Mouse (Mus musculus) myocyte (in vitro differentiated cells): ENCODE results near the gene Ptrh2. TPM values are rescaled to one million over a fixed set of nuclear protein-coding genes. Genes with fewer than 3 reads are reported as not detected.

Source experiments
- H3K27me3 ChIP-seq: one replicate; pipeline ENCODE4 v1.6.1; 2011; ENCODE audit not compliant: control insufficient read depth, insufficient read depth, insufficient read length
- H3K36me3 ChIP-seq: one replicate; pipeline ENCODE4 v1.6.1; 2011; ENCODE audit not compliant: control insufficient read depth, insufficient read depth
- H3K4me2 ChIP-seq: one replicate; pipeline ENCODE4 v1.6.1; 2011; ENCODE audit warnings: low read depth, control low read depth
- H3K4me3 ChIP-seq: one replicate; pipeline ENCODE4 v1.5.1; 2011; ENCODE audit warnings: mild to moderate bottlenecking, control low read depth, moderate library complexity
- H3K79me2 ChIP-seq: one replicate; pipeline ENCODE4 v1.6.1; 2011; ENCODE audit not compliant: control insufficient read depth, insufficient read depth
- H3ac ChIP-seq: one replicate; pipeline ENCODE4 v1.6.1; 2011; ENCODE audit not compliant: control insufficient read depth, insufficient read length
- CEBPB ChIP-seq: IDR thresholded peaks from 2 replicates; pipeline ENCODE4 v1.6.1; 2011; ENCODE audit warnings: mild to moderate bottlenecking, moderate library complexity; ENCODE audit not compliant: poor library complexity, insufficient read depth, severe bottlenecking
- E2F4 ChIP-seq: IDR thresholded peaks from one replicate; pipeline ENCODE4 v1.6.1; 2011; ENCODE audit warnings: mild to moderate bottlenecking, control low read depth, moderate library complexity; ENCODE audit not compliant: insufficient read depth
- MAX ChIP-seq: IDR thresholded peaks from one replicate; pipeline ENCODE4 v1.6.1; 2011; ENCODE audit warnings: low read depth, mild to moderate bottlenecking, control low read depth
- MYOD1 ChIP-seq, 3 experiments: IDR thresholded peaks; one replicate each; pipeline ENCODE4 v1.6.1; 2011; ENCODE audit warnings: control low read depth in 2 of 3, low read depth in 2 of 3, mild to moderate bottlenecking in 2 of 3, moderate library complexity in 1 of 3; ENCODE audit not compliant: insufficient read length in 2 of 3, control insufficient read depth in 1 of 3
- MYOG ChIP-seq, 3 experiments: IDR thresholded peaks; one replicate each; pipeline ENCODE4 v1.6.1; 2011; ENCODE audit warnings: control low read depth in 2 of 3, low read depth in 2 of 3, mild to moderate bottlenecking in 2 of 3; ENCODE audit not compliant: insufficient read length in 2 of 3, control insufficient read depth in 1 of 3, insufficient read depth in 1 of 3
- POLR2A ChIP-seq: IDR thresholded peaks from one replicate; pipeline ENCODE4 v1.6.1; 2011; ENCODE audit warnings: low read depth, mild to moderate bottlenecking, control low read depth, moderate library complexity; ENCODE audit not compliant: insufficient read length
- POLR2AphosphoS2 ChIP-seq: IDR thresholded peaks from one replicate; pipeline ENCODE4 v1.6.1; 2011; ENCODE audit warnings: low read depth, control low read depth; ENCODE audit not compliant: insufficient read length
- REST ChIP-seq: IDR thresholded peaks from one replicate; pipeline ENCODE4 v1.6.1; 2011; ENCODE audit warnings: mild to moderate bottlenecking, control low read depth, moderate library complexity; ENCODE audit not compliant: insufficient read depth, insufficient read length
- SRF ChIP-seq: IDR thresholded peaks from one replicate; pipeline ENCODE4 v1.6.1; 2011; ENCODE audit warnings: low read depth; ENCODE audit not compliant: control insufficient read depth, insufficient read length
- TCF12 ChIP-seq: IDR thresholded peaks from one replicate; pipeline ENCODE4 v1.6.1; 2011; ENCODE audit warnings: mild to moderate bottlenecking, control low read depth; ENCODE audit not compliant: poor library complexity, insufficient read depth, severe bottlenecking
- TCF3 ChIP-seq: IDR thresholded peaks from one replicate; pipeline ENCODE4 v1.6.1; 2011; ENCODE audit warnings: low read depth, control low read depth; ENCODE audit not compliant: insufficient read length
- USF1 ChIP-seq: IDR thresholded peaks from one replicate; pipeline ENCODE4 v1.6.1; 2011; ENCODE audit warnings: low read depth, mild to moderate bottlenecking, control low read depth, moderate library complexity
- polyA plus RNA-seq: library from polyadenylated mRNA; unstranded; fragments of >200 nt; fragmentation: generic; extraction: Trizol; gene quantifications from one replicate; pipeline ENCODE4 v1.2.1, GENCODE M21; 2012; ENCODE audit warnings: missing spikeins

Ptrh2 gene
- polyA plus RNA-seq, 1 experiment, result 22.6 TPM

DNA sequence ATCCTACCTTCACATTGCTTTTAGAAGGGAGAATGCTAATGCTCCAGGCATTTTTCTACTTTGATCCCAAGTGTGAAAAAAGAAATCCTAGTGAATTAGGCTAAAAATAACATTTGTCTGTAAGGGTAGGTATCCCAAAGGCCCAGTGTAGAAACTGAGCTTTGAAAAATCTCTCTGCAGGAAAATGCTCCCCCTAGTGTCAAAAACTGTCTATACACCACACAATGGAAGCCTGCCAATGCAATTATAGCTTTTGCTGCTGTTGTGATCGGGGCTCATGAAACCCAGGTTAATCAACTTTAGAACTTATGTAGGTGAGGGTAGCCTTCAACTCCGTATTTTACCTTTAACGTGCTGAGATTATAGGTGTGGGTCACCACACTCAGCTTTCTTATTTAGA lies 30.3 kb upstream of the Ptrh2 start:
- Histone ChIP-seq H3ac (no peak overlapping the region), H3K36me3 (peaks cover 2% of the 10 kb centered on the region), H3K4me2 (peak overlapping the region; percentile 93), H3K27me3 (no peaks in the 10 kb centered on the region), H3K79me2 (peaks cover 13% of the 10 kb centered on the region), H3K4me3 (no peak overlapping the region)
- TF ChIP-seq MYOD1 (IDR thresholded peaks at IDR 0.05; ENCODE audit: control insufficient read depth in 1 of 3, insufficient read length in 2 of 3, low read depth in 2 of 3) (no peak), TCF3 (no peak), SRF (no peak), POLR2A (no peak), CEBPB (no peak), E2F4 (no peak), POLR2AphosphoS2 (no peak), TCF12 (no peak), REST (no peak)

DNA sequence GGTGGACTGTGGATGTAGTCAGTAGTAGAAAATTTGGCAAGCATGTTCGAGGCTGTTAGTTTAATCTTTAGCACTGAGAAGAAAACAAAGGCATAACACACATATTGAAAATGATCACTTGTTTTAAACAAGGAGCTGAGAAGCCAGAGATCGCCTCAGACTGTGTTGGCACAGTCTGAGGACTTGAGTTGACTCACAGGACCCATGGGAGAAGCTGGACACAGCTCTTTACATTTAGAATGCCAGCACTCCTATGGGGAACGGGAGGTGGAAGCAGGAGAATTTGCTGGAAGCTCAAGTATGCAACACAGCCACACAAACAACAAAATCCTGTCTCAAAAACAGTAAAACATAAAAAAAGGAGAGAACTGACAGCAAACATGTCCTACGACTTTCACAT lies 29.7 kb upstream of the Ptrh2 start:
- H3K79me2 ChIP-seq, result peaks cover 9% of the 10 kb centered on the region
- H3K36me3 ChIP-seq, result peaks cover 8% of the 10 kb centered on the region
- H3ac ChIP-seq, result no peak overlapping the region
- H3K4me2 ChIP-seq, result peak overlapping the region; percentile 93
- no peak for TF ChIP-seq MYOG (IDR thresholded peaks at IDR 0.05; ENCODE audit: control insufficient read depth in 1 of 3, insufficient read depth in 1 of 3, insufficient read length in 2 of 3, low read depth in 2 of 3)
- TF ChIP-seq REST, result no peak
- TF ChIP-seq USF1, result no peak
- TF ChIP-seq SRF, result no peak
- no peak for TF ChIP-seq MAX
- TF ChIP-seq POLR2A, result no peak
- TF ChIP-seq POLR2AphosphoS2, result no peak
- TF ChIP-seq E2F4, result no peak
- TF ChIP-seq MYOD1 (IDR thresholded peaks at IDR 0.05; ENCODE audit: control insufficient read depth in 1 of 3, insufficient read length in 2 of 3, low read depth in 2 of 3), result no peak
- TF ChIP-seq TCF12, result no peak
- no peaks in the 10 kb centered on the region for H3K27me3 ChIP-seq
- H3K4me3 ChIP-seq, result no peak overlapping the region

DNA sequence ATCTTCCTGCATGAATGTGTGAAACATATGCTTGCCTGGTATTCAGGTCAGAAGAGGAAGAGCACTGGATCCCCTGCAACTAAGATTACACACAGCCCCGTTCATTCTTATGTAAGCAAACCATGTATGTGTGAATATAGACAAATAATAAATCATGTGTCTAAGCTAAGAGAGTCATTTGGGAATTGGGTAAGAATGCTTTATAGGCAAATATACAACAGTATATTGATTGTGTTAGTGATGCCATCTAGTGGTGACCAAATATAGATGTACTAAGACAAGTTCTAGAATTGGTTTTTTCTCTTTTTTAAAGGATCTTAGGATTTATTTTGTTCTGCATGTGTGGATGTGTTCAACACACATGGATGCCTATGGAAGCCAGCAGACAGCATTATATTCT lies 28.1 kb upstream of the Ptrh2 start:
- peaks cover 5% of the 10 kb centered on the region for H3K79me2 ChIP-seq
- TF ChIP-seq SRF, result no peak
- TF ChIP-seq POLR2A, result no peak
- TF ChIP-seq REST, result no peak
- no peak for TF ChIP-seq POLR2AphosphoS2
- no peak for TF ChIP-seq E2F4
- TF ChIP-seq TCF3, result no peak
- no peak for TF ChIP-seq MYOD1 (IDR thresholded peaks at IDR 0.05; ENCODE audit: control insufficient read depth in 1 of 3, insufficient read length in 2 of 3, low read depth in 2 of 3)
- no peak for TF ChIP-seq MAX
- no peak for TF ChIP-seq TCF12
- no peak for TF ChIP-seq MYOG (IDR thresholded peaks at IDR 0.05; ENCODE audit: control insufficient read depth in 1 of 3, insufficient read depth in 1 of 3, insufficient read length in 2 of 3, low read depth in 2 of 3)
- no peak for TF ChIP-seq CEBPB
- no peak for TF ChIP-seq USF1
- no peak overlapping the region for H3K4me2 ChIP-seq
- no peak overlapping the region for H3K4me3 ChIP-seq
- peaks cover 19% of the 10 kb centered on the region for H3K36me3 ChIP-seq
- no peak overlapping the region for H3ac ChIP-seq
- H3K27me3 ChIP-seq, result no peaks in the 10 kb centered on the region

DNA sequence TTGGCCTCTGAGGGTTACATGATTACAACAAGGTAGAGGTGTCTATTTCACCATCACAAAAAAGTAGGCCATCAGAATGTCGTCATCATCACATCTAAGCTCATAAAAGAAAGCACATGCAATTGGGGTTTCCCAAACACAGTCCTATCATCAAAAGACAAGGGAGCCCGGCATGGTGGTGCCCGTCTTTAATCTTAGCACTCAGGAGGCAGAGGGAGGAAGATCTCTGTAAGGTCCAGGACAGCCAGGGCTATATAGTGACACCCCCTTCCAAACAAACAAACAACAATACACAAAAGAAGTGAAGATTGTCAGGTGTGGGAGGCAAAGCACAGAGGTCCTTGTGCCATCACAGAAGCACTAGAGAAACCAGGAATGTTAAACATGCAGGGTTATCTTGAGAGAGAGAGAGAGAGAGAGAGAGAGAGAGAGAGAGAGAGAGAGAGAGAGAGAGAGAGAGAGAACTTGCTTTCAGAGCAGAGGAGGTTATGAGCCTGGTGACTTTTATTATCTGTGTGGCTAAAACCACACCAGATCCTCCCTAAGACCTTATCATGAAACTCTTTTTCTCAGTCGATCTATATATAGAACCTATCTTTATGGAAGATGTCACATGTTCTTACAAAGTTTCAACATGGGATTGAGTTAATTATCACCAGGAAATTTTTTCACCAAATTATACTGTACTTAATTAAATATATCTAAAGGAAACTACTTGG lies 26.8 kb upstream of the Ptrh2 start:
- H3K79me2 ChIP-seq, result peaks cover 5% of the 10 kb centered on the region
- TF ChIP-seq REST, result no peak
- TF ChIP-seq POLR2A, result no peak
- no peak for TF ChIP-seq TCF12
- no peak for TF ChIP-seq USF1
- no peak for TF ChIP-seq POLR2AphosphoS2
- TF ChIP-seq TCF3, result no peak
- no peak for TF ChIP-seq E2F4
- no peak for TF ChIP-seq SRF
- H3K27me3 ChIP-seq, result no peaks in the 10 kb centered on the region
- no peak overlapping the region for H3K4me2 ChIP-seq
- H3ac ChIP-seq, result no peak overlapping the region
- peaks cover 25% of the 10 kb centered on the region for H3K36me3 ChIP-seq
- H3K4me3 ChIP-seq, result no peak overlapping the region

DNA sequence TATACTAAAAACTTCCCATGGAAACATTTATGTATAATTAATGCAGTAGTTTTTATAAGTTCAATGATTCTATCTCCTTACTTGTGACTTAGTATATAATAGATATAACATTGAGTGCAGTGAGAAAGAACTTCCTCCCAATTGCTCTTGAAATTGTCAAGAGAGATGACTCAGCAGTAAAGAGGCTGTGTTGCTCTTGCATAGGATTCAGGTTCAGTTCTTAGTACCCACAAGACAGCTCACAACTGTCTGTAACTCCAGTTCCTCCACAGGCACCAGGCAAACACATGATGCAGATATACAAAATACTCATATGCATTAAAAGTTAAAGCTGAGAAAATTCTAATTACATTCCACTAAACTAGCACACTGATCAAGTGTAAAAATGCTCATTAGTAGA lies 25.9 kb upstream of the Ptrh2 start:
- no peak overlapping the region for H3ac ChIP-seq
- H3K4me3 ChIP-seq, result no peak overlapping the region
- H3K36me3 ChIP-seq, result peaks cover 26% of the 10 kb centered on the region
- H3K79me2 ChIP-seq, result peaks cover 5% of the 10 kb centered on the region
- TF ChIP-seq POLR2AphosphoS2 (no peak), MYOG (IDR thresholded peaks at IDR 0.05; ENCODE audit: control insufficient read depth in 1 of 3, insufficient read depth in 1 of 3, insufficient read length in 2 of 3, low read depth in 2 of 3) (no peak), REST (no peak), TCF12 (no peak), TCF3 (no peak), MYOD1 (IDR thresholded peaks at IDR 0.05; ENCODE audit: control insufficient read depth in 1 of 3, insufficient read length in 2 of 3, low read depth in 2 of 3) (no peak), SRF (no peak), E2F4 (no peak), CEBPB (no peak), USF1 (no peak), MAX (no peak), POLR2A (no peak)
- no peak overlapping the region for H3K4me2 ChIP-seq
- no peaks in the 10 kb centered on the region for H3K27me3 ChIP-seq
